Mouse (Mus musculus) neural tube, embryonic 11.5 days (tissue): ENCODE measurements at regions not wholly inside any gene's neighbourhood (a gene's known extent, or its start where the extent isn't known, plus 50 kb on each side); places are given as distances from the start of the nearest gene placed in this dataset.
A peak's percentile ranks its signal among the peaks of the same experiment; 100 is the strongest.

ENCODE experiments used
- ATAC-seq: fragments of 200-750 bp; cut with Nextera tagmentation; 2 replicates; pipeline ENCODE4 v1.8.0; 2017; ENCODE audit warnings: moderate number of reproducible peaks, mild to moderate bottlenecking, moderate TSS enrichment, moderate library complexity; ENCODE audit not compliant: insufficient read depth, low FRiP score, low TSS enrichment
- DNase-seq: peaks from one replicate; pipeline ENCODE4 v3.0.0-alpha.2; 2015; ENCODE audit warnings: low spot score
- H3K27ac ChIP-seq: fragments of 300-500 bp; sonication (generic); 2 replicates; pipeline ENCODE4 v1.5.1; 2014; ENCODE audit warnings: low read depth, mild to moderate bottlenecking, low read length
- H3K27me3 ChIP-seq: fragments of 300-500 bp; sonication (generic); 2 replicates; pipeline ENCODE4 v1.6.1; 2014; ENCODE audit warnings: mild to moderate bottlenecking, low read length, mixed read lengths; ENCODE audit not compliant: control insufficient read depth, insufficient read depth
- H3K36me3 ChIP-seq: fragments of 300-500 bp; sonication (generic); 2 replicates; pipeline ENCODE4 v1.6.1; 2014; ENCODE audit warnings: mild to moderate bottlenecking, low read length, moderate library complexity, mixed read lengths; ENCODE audit not compliant: control insufficient read depth, insufficient read depth
- H3K4me1 ChIP-seq: fragments of 300-500 bp; sonication (generic); 2 replicates; pipeline ENCODE4 v1.6.1; 2014; ENCODE audit warnings: low read length, mixed read lengths; ENCODE audit not compliant: control insufficient read depth, insufficient read depth
- H3K4me2 ChIP-seq: fragments of 300-500 bp; sonication (generic); 2 replicates; pipeline ENCODE4 v1.6.1; 2014; ENCODE audit warnings: low read depth, mild to moderate bottlenecking, moderate library complexity
- H3K4me3 ChIP-seq: fragments of 300-500 bp; sonication (generic); 2 replicates; pipeline ENCODE4 v1.5.1; 2014; ENCODE audit warnings: low read depth, low read length
- H3K9ac ChIP-seq: fragments of 300-500 bp; sonication (generic); 2 replicates; pipeline ENCODE4 v1.6.1; 2014; ENCODE audit warnings: mild to moderate bottlenecking, low read length
- H3K9me3 ChIP-seq: fragments of 300-500 bp; sonication (generic); 2 replicates; pipeline ENCODE4 v1.6.1; 2016; ENCODE audit warnings: low read length; ENCODE audit not compliant: control insufficient read depth
- WGBS: fragments of 180-500 bp; shearing (Covaris S2); extraction: QIAGEN DNeasy Blood & Tissue Kit; methylation state at CpG from one replicate; pipeline ENCODE4 v1.1.7; 2014; 5-methylcytosine and 5-hydroxymethylcytosine counted together

DNA sequence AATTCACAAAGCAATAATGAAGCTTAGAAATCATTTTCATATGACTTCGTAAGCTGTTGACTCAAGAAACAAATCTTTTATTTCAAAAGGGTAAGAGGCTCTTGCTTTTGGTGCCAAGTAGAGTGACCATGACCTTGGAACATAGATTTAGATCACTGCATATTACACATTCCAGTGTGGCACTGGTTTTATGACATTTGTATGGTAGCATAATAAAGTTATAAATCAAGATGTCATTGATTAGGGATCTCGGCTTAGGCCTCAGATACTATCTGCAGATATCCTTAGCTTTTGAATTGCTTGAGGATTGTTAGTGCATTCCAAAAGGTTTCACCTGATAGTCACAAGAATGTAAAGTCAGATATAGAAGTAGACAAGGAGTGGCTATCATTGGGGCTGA is 169.1 kb downstream of the Fam198b start:
- Histone ChIP-seq H3K4me1 (no peaks in the 10 kb centered on the region), H3K27me3 (no peaks in the 10 kb centered on the region), H3K4me2 (no peak overlapping the region), H3K4me3 (no peak overlapping the region), H3K9ac (no peak overlapping the region), H3K9me3 (no peaks in the 10 kb centered on the region), H3K27ac (no peak overlapping the region), H3K36me3 (no peaks in the 10 kb centered on the region)
- no peak for DNase-seq
- WGBS, result 78% methylated on average over 2 of the region's 2 CpGs
- no peak for ATAC-seq

DNA sequence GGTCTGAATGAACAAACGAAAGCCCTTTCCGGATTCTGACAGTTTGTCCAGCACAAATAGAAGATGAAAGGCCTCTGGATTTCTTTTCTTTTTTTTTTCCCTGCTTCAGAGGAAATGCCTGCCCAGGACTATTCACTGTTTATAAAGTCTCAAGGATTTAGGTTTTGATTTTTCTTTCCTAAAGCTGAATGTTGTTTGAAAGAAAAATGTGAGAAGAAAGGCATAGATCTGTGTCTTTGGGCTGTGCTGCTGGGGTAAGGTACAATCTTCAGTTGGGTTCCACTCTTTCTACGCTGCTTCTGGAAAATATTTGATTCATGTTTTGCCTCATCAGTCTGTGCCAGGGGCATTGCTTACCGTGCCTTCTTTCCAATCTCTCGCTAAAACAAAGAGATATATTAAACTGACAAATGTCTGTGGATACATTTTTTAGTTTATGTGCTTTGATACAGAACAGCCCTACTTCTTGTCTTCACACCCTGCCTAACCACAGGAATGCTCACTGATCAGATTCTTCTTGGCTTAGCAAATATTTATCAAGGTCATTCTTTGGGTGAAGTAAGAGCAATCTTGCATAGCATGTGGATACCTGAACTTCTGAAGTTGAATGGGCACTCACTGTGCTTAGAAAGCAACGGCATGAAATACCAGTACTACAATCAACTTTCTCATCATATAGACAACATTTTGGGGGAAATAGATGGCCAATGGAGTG is 172.5 kb downstream of the Fam198b start:
- no peaks in the 10 kb centered on the region for H3K4me1 ChIP-seq
- no peak overlapping the region for H3K4me2 ChIP-seq
- no peaks in the 10 kb centered on the region for H3K27me3 ChIP-seq
- no peaks in the 10 kb centered on the region for H3K36me3 ChIP-seq
- H3K4me3 ChIP-seq, result no peak overlapping the region
- no peaks in the 10 kb centered on the region for H3K9me3 ChIP-seq
- WGBS, result 83% methylated on average over 6 of the region's 6 CpGs
- no peak overlapping the region for H3K27ac ChIP-seq
- H3K9ac ChIP-seq, result no peak overlapping the region
- ATAC-seq, result no peak
- no peak for DNase-seq

DNA sequence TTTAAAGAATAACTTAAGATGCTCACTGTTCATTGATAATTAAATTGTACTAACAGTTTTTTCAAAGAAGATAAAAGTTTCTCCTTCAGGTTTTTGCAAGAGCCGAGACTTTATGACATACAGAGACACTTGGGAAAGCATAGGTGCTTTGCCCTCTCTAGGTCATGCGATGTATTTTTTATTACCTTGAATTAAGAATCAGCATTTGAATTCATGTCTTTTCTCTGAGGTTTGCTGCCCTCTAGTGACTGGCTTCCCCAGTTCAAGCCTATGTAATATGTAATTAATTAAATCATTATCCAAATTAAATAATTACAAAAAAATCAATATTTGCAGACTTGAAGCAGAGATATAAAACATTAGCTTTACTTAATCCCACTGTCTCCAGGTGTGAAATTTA is 174.4 kb downstream of the Fam198b start:
- Histone ChIP-seq H3K4me3 (no peak overlapping the region), H3K27ac (no peak overlapping the region), H3K9me3 (no peaks in the 10 kb centered on the region), H3K4me1 (no peaks in the 10 kb centered on the region), H3K4me2 (no peak overlapping the region), H3K9ac (no peak overlapping the region), H3K27me3 (no peaks in the 10 kb centered on the region), H3K36me3 (no peaks in the 10 kb centered on the region)
- DNase-seq (peak; percentile 18), ATAC-seq (peak; percentile 85; the same call in 1 of the 2 replicates)
- 48% methylated on average over 2 of the region's 2 CpGs for WGBS

DNA sequence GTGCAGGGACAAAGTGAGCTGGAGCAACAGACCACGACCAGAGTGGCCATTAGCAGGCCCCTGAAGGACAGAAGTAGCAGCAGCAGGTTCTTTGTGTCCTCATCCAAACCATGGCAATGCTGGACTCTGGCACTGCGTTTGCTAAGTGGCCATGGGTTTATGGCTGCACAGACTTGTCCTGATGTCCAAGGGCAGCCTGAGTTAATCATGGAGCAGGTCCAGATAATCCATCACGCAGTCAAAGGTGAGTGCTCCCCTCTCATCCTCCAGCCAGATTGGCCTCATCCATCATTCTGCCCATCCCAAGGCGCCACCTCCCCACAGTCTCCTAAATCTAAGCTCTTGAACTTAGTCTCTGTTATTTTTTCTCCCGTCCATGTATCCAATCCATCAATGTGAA is 186.4 kb downstream of the Fam198b start:
- Histone ChIP-seq H3K27ac (no peak overlapping the region), H3K36me3 (no peaks in the 10 kb centered on the region), H3K27me3 (no peaks in the 10 kb centered on the region), H3K4me2 (no peak overlapping the region), H3K9ac (no peak overlapping the region), H3K4me3 (no peak overlapping the region), H3K9me3 (no peaks in the 10 kb centered on the region), H3K4me1 (no peaks in the 10 kb centered on the region)
- WGBS, result 69% methylated on average over 5 of the region's 5 CpGs
- ATAC-seq (no peak), DNase-seq (no peak)

DNA sequence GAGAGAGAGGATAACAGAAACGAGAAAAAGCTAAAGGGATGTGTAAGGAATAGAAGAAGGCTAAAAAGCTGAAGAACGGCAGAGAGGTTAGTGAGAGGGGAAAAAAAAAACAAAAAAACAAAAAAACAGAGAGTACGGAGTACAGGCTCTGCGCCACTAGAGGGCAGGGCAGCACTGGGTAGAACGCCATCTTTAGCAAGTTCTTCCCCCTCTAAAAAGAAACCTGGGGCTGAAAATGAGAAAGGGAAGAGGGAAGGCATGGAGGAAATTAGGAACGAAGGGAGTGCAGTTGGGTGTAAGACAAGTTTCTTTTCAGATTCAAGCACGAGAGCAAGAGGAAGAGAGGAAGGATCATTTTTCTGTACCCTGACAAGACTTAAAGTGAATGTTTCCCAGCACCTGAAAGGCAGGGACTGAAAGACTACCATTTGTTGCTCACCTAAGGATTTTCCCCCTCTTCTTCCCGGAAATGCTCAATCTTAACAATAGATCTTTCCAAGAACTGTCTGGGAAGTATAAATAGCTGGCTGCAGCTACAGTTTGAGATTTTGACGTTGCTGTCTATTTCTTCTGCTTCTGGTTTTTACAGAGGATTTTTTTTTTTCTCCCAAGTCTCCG is 195.6 kb downstream of the Fam198b start:
- Histone ChIP-seq H3K9ac (no peak overlapping the region), H3K9me3 (no peaks in the 10 kb centered on the region), H3K36me3 (no peaks in the 10 kb centered on the region), H3K4me1 (no peaks in the 10 kb centered on the region), H3K4me2 (no peak overlapping the region), H3K27ac (no peak overlapping the region), H3K27me3 (no peaks in the 10 kb centered on the region), H3K4me3 (no peak overlapping the region)
- peak; percentile 74 for DNase-seq
- ATAC-seq, result no peak
- 18% methylated on average over 10 of the region's 10 CpGs for WGBS

DNA sequence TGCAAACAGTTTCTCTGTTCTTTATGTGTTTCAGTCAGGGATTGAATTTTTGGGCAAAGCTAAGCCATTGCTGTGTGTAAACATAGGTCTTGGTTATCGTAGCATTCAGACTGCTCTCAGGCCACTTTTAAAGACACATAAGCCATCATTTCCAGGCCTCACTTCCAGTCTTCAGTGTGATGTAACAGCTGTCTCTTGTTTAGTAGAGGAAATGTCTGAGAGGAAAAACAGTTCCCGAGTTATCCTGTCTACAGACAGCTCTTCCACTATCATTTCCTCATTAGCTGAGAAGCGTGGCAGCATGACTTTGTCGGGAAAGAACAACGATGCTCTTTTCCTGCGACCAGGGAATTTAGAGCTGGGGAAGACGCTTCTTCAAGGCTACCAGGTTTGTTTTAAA is 196.9 kb downstream of the Fam198b start:
- Histone ChIP-seq H3K9me3 (no peaks in the 10 kb centered on the region), H3K4me2 (no peak overlapping the region), H3K36me3 (no peaks in the 10 kb centered on the region), H3K4me1 (no peaks in the 10 kb centered on the region), H3K9ac (no peak overlapping the region), H3K4me3 (no peak overlapping the region), H3K27ac (no peak overlapping the region), H3K27me3 (no peaks in the 10 kb centered on the region)
- 71% methylated on average over 7 of the region's 7 CpGs for WGBS
- ATAC-seq (no peak), DNase-seq (no peak)

DNA sequence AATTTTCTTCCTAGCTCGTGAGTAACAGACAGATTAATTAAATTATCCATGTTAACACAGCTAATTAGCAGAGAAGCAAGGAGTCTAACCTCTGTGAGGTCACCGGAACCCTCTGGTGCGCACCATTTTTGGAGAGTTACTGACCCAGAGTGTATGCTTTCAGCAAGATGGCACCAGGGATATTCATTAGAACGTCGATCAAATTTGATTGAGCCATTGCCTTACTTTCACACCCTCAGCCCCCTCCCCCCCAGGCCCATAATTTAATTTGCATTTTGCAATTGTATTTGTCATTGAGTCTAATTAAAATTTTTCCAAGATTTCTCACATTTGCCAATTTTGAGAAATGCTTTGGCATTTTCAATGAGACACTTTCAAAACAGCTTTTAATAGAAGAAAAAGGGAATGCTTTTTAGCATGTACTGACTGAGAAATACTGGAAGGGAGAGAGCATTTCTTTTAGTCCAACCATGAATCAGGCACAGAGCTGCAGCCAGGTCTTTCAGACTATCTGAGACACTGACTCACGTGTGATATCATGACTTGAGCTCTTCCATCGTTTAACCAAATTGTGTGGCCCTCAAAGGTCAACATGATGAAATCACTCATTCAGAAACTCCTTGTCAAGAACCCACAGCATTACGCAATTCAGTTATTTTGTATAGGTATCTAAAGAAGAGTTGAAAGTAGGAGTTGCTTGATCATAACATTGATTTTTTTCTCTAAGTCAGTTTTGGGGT is 198.6 kb downstream of the Fam198b start:
- Histone ChIP-seq H3K4me3 (no peak overlapping the region), H3K4me2 (no peak overlapping the region), H3K9me3 (no peaks in the 10 kb centered on the region), H3K27ac (no peak overlapping the region), H3K4me1 (no peaks in the 10 kb centered on the region), H3K27me3 (no peaks in the 10 kb centered on the region), H3K9ac (no peak overlapping the region), H3K36me3 (no peaks in the 10 kb centered on the region)
- DNase-seq (no peak), ATAC-seq (no peak)
- WGBS, result 89% methylated on average over 8 of the region's 8 CpGs

DNA sequence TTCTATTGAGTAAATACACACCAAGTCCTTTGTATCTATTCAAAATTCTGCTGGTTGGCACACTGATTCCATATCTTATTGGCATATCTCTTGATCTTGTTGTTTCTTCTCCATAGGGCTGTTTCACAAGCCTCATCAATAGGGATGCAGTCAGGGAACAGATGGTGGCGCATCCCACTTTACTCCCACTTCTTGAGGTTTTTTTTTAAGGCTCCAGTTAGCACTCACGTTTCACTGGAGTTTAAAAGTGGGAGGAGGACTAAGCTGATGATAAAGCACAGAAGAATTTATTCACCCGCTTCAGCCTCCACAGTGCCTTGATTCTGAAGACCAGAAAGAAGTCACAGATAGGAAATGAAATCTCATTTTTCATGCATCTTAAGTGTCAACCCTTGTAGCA is 199.8 kb downstream of the Fam198b start:
- no peaks in the 10 kb centered on the region for H3K27me3 ChIP-seq
- no peaks in the 10 kb centered on the region for H3K9me3 ChIP-seq
- no peaks in the 10 kb centered on the region for H3K36me3 ChIP-seq
- H3K27ac ChIP-seq, result no peak overlapping the region
- no peak overlapping the region for H3K4me2 ChIP-seq
- H3K9ac ChIP-seq, result no peak overlapping the region
- H3K4me1 ChIP-seq, result no peaks in the 10 kb centered on the region
- 63% methylated on average over 3 of the region's 3 CpGs for WGBS
- DNase-seq (no peak), ATAC-seq (no peak)
- no peak overlapping the region for H3K4me3 ChIP-seq

DNA sequence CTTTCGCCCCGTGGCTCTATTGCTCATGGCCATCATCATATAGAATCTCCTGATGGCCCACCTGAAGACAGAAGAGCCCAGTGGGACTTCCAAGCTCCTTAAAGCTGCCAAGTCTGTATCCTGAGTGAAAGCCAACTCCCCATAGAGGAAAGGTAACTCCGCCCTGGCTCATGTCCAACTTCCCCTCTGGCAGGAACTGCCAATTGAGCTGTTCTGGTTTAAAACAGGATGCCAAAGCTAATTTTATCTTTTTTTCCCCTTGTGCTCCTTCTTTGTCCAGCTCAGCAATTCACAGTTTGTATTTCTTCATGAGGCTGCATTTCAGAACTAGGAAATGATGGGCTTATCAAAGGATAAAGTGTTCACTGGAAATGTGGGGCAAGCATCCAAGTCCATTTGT is 215.3 kb downstream of the Fam198b start:
- DNase-seq, result no peak

More for the DNA sequence above, 215.3 kb downstream of the Fam198b start:
- Histone ChIP-seq H3K36me3 (no peaks in the 10 kb centered on the region), H3K9ac (no peak overlapping the region), H3K4me3 (no peak overlapping the region), H3K27me3 (no peaks in the 10 kb centered on the region), H3K4me1 (no peaks in the 10 kb centered on the region), H3K9me3 (no peaks in the 10 kb centered on the region), H3K27ac (no peak overlapping the region), H3K4me2 (no peak overlapping the region)
- 95% methylated on average over 3 of the region's 3 CpGs for WGBS
- ATAC-seq, result no peak
